Mouse (Mus musculus): ENCODE measurements around the gene Man2b2. TPM values are rescaled to one million over a fixed set of nuclear protein-coding genes. Genes with fewer than 3 reads are reported as not detected.
"Not testable (repeated sequence)": the region's sequence is repeated elsewhere in the genome, so short reads cannot be mapped to it uniquely, and the experiment has no call there.

Man2b2 gene
- total and polyA plus RNA-seq, 2 experiments from 2014 or later, result 15.6 to 26.2 TPM

- not testable (repeated sequence) for H3K9me3 ChIP-seq (ENCODE audit: low read length); H3K4me1 ChIP-seq (ENCODE audit: insufficient read depth, low read length); H3K36me3 ChIP-seq (ENCODE audit: insufficient read depth, low read length); H3K27me3 ChIP-seq (ENCODE audit: insufficient read depth, low read length)
- Histone ChIP-seq H3K4me3 (ENCODE audit: low read depth, low read length) (peak overlapping the region; percentile 64), H3K4me2 (ENCODE audit: low read depth, low read length, poor library complexity, severe bottlenecking) (peak overlapping the region; percentile 48), H3K9ac (replicated peaks; ENCODE audit: low read length, poor library complexity, severe bottlenecking) (peak overlapping the region; percentile 79), H3K27ac (ENCODE audit: low read depth, low read length) (peak overlapping the region; percentile 91)
- peak; percentile 26; the same call in 1 of the 2 replicates for TF ChIP-seq CTCF (IDR thresholded peaks at IDR 0.05)
- DNase-seq (ENCODE audit: low spot score) (peak; percentile 76), ATAC-seq (ENCODE audit: low FRiP score) (peak; percentile 59)
- WGBS, result 3% methylated on average over 35 of the region's 37 CpGs
Observed at GRCm38 (mm10) chr5:36795647-36796295, 34.7 kb downstream of the Man2b2 start.

- H3K4me2 ChIP-seq (ENCODE audit: low read depth, low read length, poor library complexity, severe bottlenecking), result no peak overlapping the region
- no peak for TF ChIP-seq CTCF (IDR thresholded peaks at IDR 0.05)
- ATAC-seq (ENCODE audit: low FRiP score), result no peak
- H3K9ac ChIP-seq (replicated peaks; ENCODE audit: low read length, poor library complexity, severe bottlenecking), result no peak overlapping the region
- H3K36me3 ChIP-seq (ENCODE audit: insufficient read depth, low read length), result peaks cover 7% of the 10 kb centered on the region; the same call in 1 of the 2 replicates
- no peaks in the 10 kb centered on the region for H3K9me3 ChIP-seq (ENCODE audit: low read length)
- no peaks in the 10 kb centered on the region for H3K27me3 ChIP-seq (ENCODE audit: insufficient read depth, low read length)
- H3K4me1 ChIP-seq (ENCODE audit: insufficient read depth, low read length), result no peaks in the 10 kb centered on the region
- WGBS, result 88% methylated on average over 9 of the region's 9 CpGs
- DNase-seq (ENCODE audit: low spot score), result no peak
- H3K27ac ChIP-seq (ENCODE audit: low read depth, low read length), result no peak overlapping the region
- no peak overlapping the region for H3K4me3 ChIP-seq (ENCODE audit: low read depth, low read length)
Observed at GRCm38 (mm10) chr5:36791861-36792260, 38.6 kb downstream of the Man2b2 start.

DNA sequence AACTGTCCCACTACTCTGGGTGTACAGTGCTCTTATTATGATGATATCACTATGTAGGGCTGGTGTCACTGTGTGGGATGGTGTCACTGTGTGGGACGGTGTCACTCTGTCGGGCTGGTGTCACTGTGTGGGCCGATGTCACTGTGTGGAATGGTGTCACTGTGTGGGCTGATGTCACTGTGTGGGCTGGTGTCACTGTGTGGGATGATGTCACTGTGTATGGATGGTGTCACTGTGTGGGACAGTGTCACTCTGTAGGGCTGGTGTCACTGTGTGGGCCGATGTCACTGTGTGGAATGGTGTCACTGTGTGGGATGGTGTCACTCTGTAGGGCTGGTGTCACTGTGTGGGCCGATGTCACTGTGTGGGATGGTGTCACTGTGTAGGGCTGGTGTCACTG lies 44.4 kb downstream of the Man2b2 start:
- no peaks in the 10 kb centered on the region; the same call in 1 of the 2 replicates for H3K36me3 ChIP-seq (ENCODE audit: insufficient read depth, low read length)
- no peak for TF ChIP-seq CTCF (IDR thresholded peaks at IDR 0.05)
- H3K9me3 ChIP-seq (ENCODE audit: low read length), result no peaks in the 10 kb centered on the region
- WGBS, result 93% methylated on average over 5 of the region's 5 CpGs
- no peak overlapping the region for H3K9ac ChIP-seq (replicated peaks; ENCODE audit: low read length, poor library complexity, severe bottlenecking)
- ATAC-seq (ENCODE audit: low FRiP score) (no peak), DNase-seq (ENCODE audit: low spot score) (no peak)
- no peak overlapping the region for H3K4me2 ChIP-seq (ENCODE audit: low read depth, low read length, poor library complexity, severe bottlenecking)
- H3K4me1 ChIP-seq (ENCODE audit: insufficient read depth, low read length), result no peaks in the 10 kb centered on the region
- H3K27ac ChIP-seq (ENCODE audit: low read depth, low read length), result no peak overlapping the region
- H3K27me3 ChIP-seq (ENCODE audit: insufficient read depth, low read length), result no peaks in the 10 kb centered on the region
- no peak overlapping the region for H3K4me3 ChIP-seq (ENCODE audit: low read depth, low read length)

DNA sequence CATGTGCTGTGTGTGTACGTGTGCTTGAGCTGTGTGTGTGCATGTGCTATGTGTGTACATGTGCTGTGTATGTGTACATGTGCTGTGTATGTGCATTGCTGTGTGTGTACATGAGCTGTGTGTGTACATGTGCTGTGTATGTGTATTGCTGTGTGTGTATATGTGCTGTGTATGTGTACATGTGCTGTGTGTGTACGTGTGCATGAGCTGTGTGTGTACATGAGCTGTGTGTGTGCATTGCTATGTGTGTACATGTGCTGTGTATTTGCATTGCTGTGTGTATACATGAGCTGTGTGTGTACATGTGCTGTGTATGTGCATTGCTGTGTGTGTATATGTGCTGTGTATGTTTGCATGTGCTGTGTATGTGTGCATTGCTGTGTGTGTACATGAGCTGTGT lies 50.9 kb downstream of the Man2b2 start:
- no peaks in the 10 kb centered on the region for H3K27me3 ChIP-seq (ENCODE audit: insufficient read depth, low read length)
- H3K4me1 ChIP-seq (ENCODE audit: insufficient read depth, low read length), result no peaks in the 10 kb centered on the region
- H3K9me3 ChIP-seq (ENCODE audit: low read length), result no peaks in the 10 kb centered on the region
- H3K36me3 ChIP-seq (ENCODE audit: insufficient read depth, low read length), result no peaks in the 10 kb centered on the region
- H3K4me2 ChIP-seq (ENCODE audit: low read depth, low read length, poor library complexity, severe bottlenecking), result no peak overlapping the region
- H3K27ac ChIP-seq (ENCODE audit: low read depth, low read length), result no peak overlapping the region
- H3K4me3 ChIP-seq (ENCODE audit: low read depth, low read length), result no peak overlapping the region
- no peak for TF ChIP-seq CTCF (IDR thresholded peaks at IDR 0.05)
- 88% methylated on average over 2 of the region's 2 CpGs for WGBS
- DNase-seq (ENCODE audit: low spot score) (no peak), ATAC-seq (ENCODE audit: low FRiP score) (no peak)
- no peak overlapping the region for H3K9ac ChIP-seq (replicated peaks; ENCODE audit: low read length, poor library complexity, severe bottlenecking)

- no peaks in the 10 kb centered on the region for H3K4me1 ChIP-seq (ENCODE audit: insufficient read depth, low read length)
- no peak overlapping the region for H3K27ac ChIP-seq (ENCODE audit: low read depth, low read length)
- H3K4me2 ChIP-seq (ENCODE audit: low read depth, low read length, poor library complexity, severe bottlenecking), result no peak overlapping the region
- H3K36me3 ChIP-seq (ENCODE audit: insufficient read depth, low read length), result no peaks in the 10 kb centered on the region
- WGBS, result 91% methylated on average over 1 of the region's 2 CpGs
- no peak overlapping the region for H3K4me3 ChIP-seq (ENCODE audit: low read depth, low read length)
- H3K9ac ChIP-seq (replicated peaks; ENCODE audit: low read length, poor library complexity, severe bottlenecking), result no peak overlapping the region
- TF ChIP-seq CTCF (IDR thresholded peaks at IDR 0.05), result no peak
- ATAC-seq (ENCODE audit: low FRiP score), result no peak
- no peaks in the 10 kb centered on the region for H3K27me3 ChIP-seq (ENCODE audit: insufficient read depth, low read length)
- no peak for DNase-seq (ENCODE audit: low spot score)
- H3K9me3 ChIP-seq (ENCODE audit: low read length), result no peaks in the 10 kb centered on the region
Observed at GRCm38 (mm10) chr5:36778901-36779300, 51.6 kb downstream of the Man2b2 start.

- no peak overlapping the region for H3K9ac ChIP-seq (replicated peaks; ENCODE audit: low read length, poor library complexity, severe bottlenecking)
- H3K27ac ChIP-seq (ENCODE audit: low read depth, low read length), result no peak overlapping the region
- H3K36me3 ChIP-seq (ENCODE audit: insufficient read depth, low read length), result no peaks in the 10 kb centered on the region
- no peak for DNase-seq (ENCODE audit: low spot score)
- no peaks in the 10 kb centered on the region for H3K4me1 ChIP-seq (ENCODE audit: insufficient read depth, low read length)
- no peak for TF ChIP-seq CTCF (IDR thresholded peaks at IDR 0.05)
- H3K4me2 ChIP-seq (ENCODE audit: low read depth, low read length, poor library complexity, severe bottlenecking), result no peak overlapping the region
- ATAC-seq (ENCODE audit: low FRiP score), result no peak
- no peaks in the 10 kb centered on the region for H3K27me3 ChIP-seq (ENCODE audit: insufficient read depth, low read length)
- no peaks in the 10 kb centered on the region for H3K9me3 ChIP-seq (ENCODE audit: low read length)
- 0% methylated on average over 2 of the region's 2 CpGs for WGBS
- H3K4me3 ChIP-seq (ENCODE audit: low read depth, low read length), result no peak overlapping the region
Observed at GRCm38 (mm10) chr5:36777186-36777585, 53.3 kb downstream of the Man2b2 start.
